Mouse (Mus musculus) liver, adult (tissue): Measurements from ENCODE around the gene Dnajc11.

Experiments used
- GATA4 ChIP-seq: IDR thresholded peaks from 2 replicates; pipeline ENCODE4 v1.6.1; 2014; ENCODE audit warnings: mild to moderate bottlenecking, low read length; ENCODE audit not compliant: insufficient replicate concordance

Gene Dnajc11

GRCm38 (mm10) chr4:151992091-151992490, 58.6 kb downstream of the Dnajc11 start:
- no peak for TF ChIP-seq GATA4

- TF ChIP-seq GATA4: no peak
Observed at GRCm38 (mm10) chr4:151993035-151993434, 59.5 kb downstream of the Dnajc11 start.

GRCm38 (mm10) chr4:151994228-151995171, 61.0 kb downstream of the Dnajc11 start:
- no peak for TF ChIP-seq GATA4

- TF ChIP-seq GATA4: no peak
Observed at GRCm38 (mm10) chr4:151995371-151996172, 62.1 kb downstream of the Dnajc11 start.

GRCm38 (mm10) chr4:151996173-151996950, 62.9 kb downstream of the Dnajc11 start, which contains the start of gene Phf13:
Gene Phf13, minus strand, starts transcription at chr4:151996258.
- peak; percentile 21; the same call in 1 of the 2 replicates for TF ChIP-seq GATA4

- TF ChIP-seq GATA4: no peak
Observed at GRCm38 (mm10) chr4:151996951-151997222, 63.4 kb downstream of the Dnajc11 start.

GRCm38 (mm10) chr4:151997701-151998100, 64.2 kb downstream of the Dnajc11 start:
- TF ChIP-seq GATA4: no peak

GRCm38 (mm10) chr4:151999481-151999880, 66.0 kb downstream of the Dnajc11 start:
- no peak for TF ChIP-seq GATA4

GRCm38 (mm10) chr4:152000906-152001305, 67.4 kb downstream of the Dnajc11 start:
- no peak for TF ChIP-seq GATA4

- TF ChIP-seq GATA4: no peak
Observed at GRCm38 (mm10) chr4:152001335-152001734, 67.8 kb downstream of the Dnajc11 start.

GRCm38 (mm10) chr4:152002063-152002462, 68.6 kb downstream of the Dnajc11 start:
- TF ChIP-seq GATA4: no peak

- no peak for TF ChIP-seq GATA4
Observed at GRCm38 (mm10) chr4:152006137-152006536, 72.6 kb downstream of the Dnajc11 start.

- no peak for TF ChIP-seq GATA4
Observed at GRCm38 (mm10) chr4:152006812-152007211, 73.3 kb downstream of the Dnajc11 start.

- TF ChIP-seq GATA4: no peak
Observed at GRCm38 (mm10) chr4:152007481-152008147, 74.1 kb downstream of the Dnajc11 start.

GRCm38 (mm10) chr4:152008148-152008500, 74.6 kb downstream of the Dnajc11 start:
- no peak for TF ChIP-seq GATA4
